Mouse (Mus musculus) right cerebral cortex, postnatal 25 days (tissue): Measurements from ENCODE around the gene Tsc22d1.

Experiments used
- DNase-seq: peaks from one replicate; pipeline ENCODE4 v3.0.0; 2022

Tsc22d1 gene

GRCm38 (mm10) chr14:76521308-76521707 lies 106.5 kb downstream of the Tsc22d1 start:
- DNase-seq: no peak

- DNase-seq: no peak
Measured at GRCm38 (mm10) chr14:76523344-76523743, 108.6 kb downstream of the Tsc22d1 start.

GRCm38 (mm10) chr14:76526467-76526866 lies 111.7 kb downstream of the Tsc22d1 start:
- no peak for DNase-seq

- DNase-seq: no peak
Measured at GRCm38 (mm10) chr14:76527030-76527719, 112.4 kb downstream of the Tsc22d1 start.

GRCm38 (mm10) chr14:76527758-76528313 lies 113.1 kb downstream of the Tsc22d1 start:
- no peak for DNase-seq

GRCm38 (mm10) chr14:76528641-76529040 lies 113.9 kb downstream of the Tsc22d1 start:
- DNase-seq: no peak

GRCm38 (mm10) chr14:76531027-76531660 lies 116.4 kb downstream of the Tsc22d1 start:
- DNase-seq: no peak

GRCm38 (mm10) chr14:76532257-76533169 lies 117.8 kb downstream of the Tsc22d1 start:
- no peak for DNase-seq

- DNase-seq: no peak
Measured at GRCm38 (mm10) chr14:76533170-76533815, 118.5 kb downstream of the Tsc22d1 start.

- no peak for DNase-seq
Measured at GRCm38 (mm10) chr14:76535096-76535495, 120.3 kb downstream of the Tsc22d1 start.

- DNase-seq: no peak
Measured at GRCm38 (mm10) chr14:76536921-76537320, 122.2 kb downstream of the Tsc22d1 start.

- no peak for DNase-seq
Measured at GRCm38 (mm10) chr14:76540005-76540670, 125.4 kb downstream of the Tsc22d1 start.

GRCm38 (mm10) chr14:76541341-76541740 lies 126.6 kb downstream of the Tsc22d1 start:
- no peak for DNase-seq

GRCm38 (mm10) chr14:76544136-76544535 lies 129.4 kb downstream of the Tsc22d1 start:
- no peak for DNase-seq

- no peak for DNase-seq
Measured at GRCm38 (mm10) chr14:76555263-76556030, 140.7 kb downstream of the Tsc22d1 start.

- peak; percentile 74 for DNase-seq
Measured at GRCm38 (mm10) chr14:76556031-76556851, 141.5 kb downstream of the Tsc22d1 start.

- no peak for DNase-seq
Measured at GRCm38 (mm10) chr14:76556852-76557208, 142.1 kb downstream of the Tsc22d1 start, which contains the start of gene Serp2. Gene Serp2, minus strand, starts transcription at chr14:76556889.
